Mouse (Mus musculus): ENCODE measurements around the gene Gdf10. TPM values are rescaled to one million over a fixed set of nuclear protein-coding genes. Genes with fewer than 3 reads are reported as not detected.

Gdf10 gene
- polyA plus RNA-seq, 1 experiment from 2014 or later, result 2.0 TPM

DNA sequence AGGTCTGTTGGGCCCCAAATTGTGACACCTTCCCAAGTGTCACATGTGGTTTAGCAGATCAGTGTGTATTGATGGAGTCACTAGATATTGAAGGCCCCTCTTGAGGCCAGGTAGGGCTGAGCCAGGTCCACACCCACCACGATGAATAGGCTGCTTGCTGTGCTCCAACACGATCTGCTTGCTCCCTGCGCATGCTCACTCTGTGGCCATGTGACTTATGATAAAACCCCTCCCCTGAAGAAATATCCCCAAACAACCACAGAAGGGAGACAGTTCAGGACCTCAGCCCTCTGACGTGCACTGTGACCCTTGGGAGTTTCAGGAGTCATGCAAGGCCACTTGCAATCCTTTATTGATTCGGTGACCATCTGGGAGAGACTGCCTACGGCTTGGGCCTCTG is 22.7 kb downstream of the Gdf10 start:
- Histone ChIP-seq H3K4me3 (ENCODE audit: low read depth, low read length) (no peak overlapping the region), H3K9me3 (ENCODE audit: control insufficient read depth, low read length) (no peaks in the 10 kb centered on the region), H3K27me3 (ENCODE audit: control insufficient read depth, insufficient read depth, low read length) (no peaks in the 10 kb centered on the region), H3K27ac (replicated peaks) (no peak overlapping the region), H3K9ac (ENCODE audit: low read length) (no peak overlapping the region), H3K4me1 (replicated peaks; ENCODE audit: control insufficient read depth, insufficient read depth) (no peaks in the 10 kb centered on the region), H3K4me2 (replicated peaks; ENCODE audit: low read depth) (no peak overlapping the region), H3K36me3 (ENCODE audit: control insufficient read depth, insufficient read depth, low read length) (no peaks in the 10 kb centered on the region)
- no peak for TF ChIP-seq CTCF (IDR thresholded peaks at IDR 0.05; ENCODE audit: low read depth)
- no peak for TF ChIP-seq EP300 (optimal IDR thresholded peaks at IDR 0.05)
- DNase-seq (ENCODE audit: low spot score), result no peak
- WGBS, result 67% methylated on average over 6 of the region's 6 CpGs
- ATAC-seq (ENCODE audit: low FRiP score, low TSS enrichment), result no peak

DNA sequence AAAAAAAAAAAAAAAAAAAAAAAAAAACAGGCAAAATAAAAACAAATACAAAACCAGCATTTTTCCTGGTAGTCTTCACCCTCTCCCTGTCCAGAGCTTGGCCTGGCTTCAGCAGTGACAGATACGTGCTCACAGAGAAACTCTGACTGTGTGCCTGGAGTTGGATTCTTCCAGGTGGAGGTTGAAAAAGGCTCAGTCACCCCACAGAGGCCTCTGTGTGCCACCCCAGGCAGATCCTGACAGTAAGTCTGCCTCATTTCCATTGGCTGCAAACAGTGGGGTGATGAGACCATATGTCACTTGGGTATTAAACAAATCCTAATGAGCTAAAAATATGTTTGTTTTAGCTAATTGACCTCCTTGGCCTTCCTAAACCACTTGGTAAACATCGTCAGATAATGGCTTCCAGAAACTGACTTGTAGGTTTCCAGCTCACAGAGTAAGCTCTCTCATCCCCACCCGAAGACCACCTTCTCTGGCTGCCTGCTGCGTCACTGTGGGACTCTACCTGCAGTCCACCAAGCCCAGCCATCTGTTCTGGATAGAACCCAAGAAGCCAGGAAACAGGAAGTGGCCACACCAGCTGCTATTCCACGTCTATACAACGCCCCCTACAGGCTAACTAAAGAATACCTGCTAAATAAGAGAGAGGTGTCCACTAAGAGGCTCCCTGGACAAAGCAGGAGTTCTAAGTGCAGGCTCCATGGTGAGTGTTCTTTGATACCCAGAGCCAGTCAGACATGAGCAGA is 29.0 kb downstream of the Gdf10 start:
- H3K9me3 ChIP-seq (ENCODE audit: control insufficient read depth, low read length), result no peaks in the 10 kb centered on the region
- 34% methylated on average over 6 of the region's 6 CpGs for WGBS
- peak; percentile 40 for TF ChIP-seq CTCF (IDR thresholded peaks at IDR 0.05; ENCODE audit: low read depth)
- no peak for TF ChIP-seq EP300 (optimal IDR thresholded peaks at IDR 0.05)

DNA sequence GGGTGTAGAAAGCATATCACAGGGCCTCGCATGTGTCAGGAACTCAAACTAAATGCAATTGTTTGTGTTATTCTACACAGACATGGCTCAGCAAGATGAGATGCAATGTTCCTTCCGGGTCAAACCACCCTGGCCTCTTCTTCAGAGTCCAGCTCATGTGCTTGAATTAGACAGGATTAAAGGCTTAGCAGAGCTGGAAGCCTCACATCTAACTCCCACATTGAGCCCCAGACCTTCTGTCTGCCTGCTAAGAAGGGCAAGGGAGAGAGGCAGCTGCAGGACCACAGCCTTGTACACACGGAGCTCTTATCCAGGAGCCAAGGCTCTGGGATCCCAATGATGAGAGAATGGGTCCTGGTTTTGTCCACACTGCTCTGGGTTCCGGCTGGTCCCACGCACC is 30.4 kb downstream of the Gdf10 start, which contains the start of gene Rbp3:
TSS of gene Rbp3 (plus strand) at position 243 of the 400 bp plus-strand sequence.
- H3K9ac ChIP-seq (ENCODE audit: low read length), result no peak within 1 kb of the TSS
- H3K4me2 ChIP-seq (replicated peaks; ENCODE audit: low read depth), result no peak within 1 kb of the TSS
- H3K36me3 ChIP-seq (ENCODE audit: control insufficient read depth, insufficient read depth, low read length), result no peaks in the 10 kb centered on the region
- no peaks in the 10 kb centered on the region for H3K27me3 ChIP-seq (ENCODE audit: control insufficient read depth, insufficient read depth, low read length)
- H3K4me1 ChIP-seq (replicated peaks; ENCODE audit: control insufficient read depth, insufficient read depth), result no peaks in the 10 kb centered on the region
- no peaks in the 10 kb centered on the region for H3K9me3 ChIP-seq (ENCODE audit: control insufficient read depth, low read length)
- TF ChIP-seq CTCF (IDR thresholded peaks at IDR 0.05; ENCODE audit: low read depth) (no peak), EP300 (optimal IDR thresholded peaks at IDR 0.05) (no peak)
- DNase-seq (ENCODE audit: low spot score) (no peak), ATAC-seq (ENCODE audit: low FRiP score, low TSS enrichment) (no peak)
- H3K27ac ChIP-seq (replicated peaks), result no peak within 1 kb of the TSS
- 70% methylated on average over 5 of the region's 5 CpGs for WGBS
- no peak within 1 kb of the TSS for H3K4me3 ChIP-seq (ENCODE audit: low read depth, low read length)

More for the DNA sequence above, 29.0 kb downstream of the Gdf10 start:
- H3K27me3 ChIP-seq (ENCODE audit: control insufficient read depth, insufficient read depth, low read length), result no peaks in the 10 kb centered on the region
- no peak overlapping the region for H3K4me2 ChIP-seq (replicated peaks; ENCODE audit: low read depth)
- no peak overlapping the region for H3K9ac ChIP-seq (ENCODE audit: low read length)
- ATAC-seq (ENCODE audit: low FRiP score, low TSS enrichment) (no peak), DNase-seq (ENCODE audit: low spot score) (no peak)
- H3K4me1 ChIP-seq (replicated peaks; ENCODE audit: control insufficient read depth, insufficient read depth), result no peaks in the 10 kb centered on the region
- no peaks in the 10 kb centered on the region for H3K36me3 ChIP-seq (ENCODE audit: control insufficient read depth, insufficient read depth, low read length)
- no peak overlapping the region for H3K4me3 ChIP-seq (ENCODE audit: low read depth, low read length)
- H3K27ac ChIP-seq (replicated peaks), result no peak overlapping the region

DNA sequence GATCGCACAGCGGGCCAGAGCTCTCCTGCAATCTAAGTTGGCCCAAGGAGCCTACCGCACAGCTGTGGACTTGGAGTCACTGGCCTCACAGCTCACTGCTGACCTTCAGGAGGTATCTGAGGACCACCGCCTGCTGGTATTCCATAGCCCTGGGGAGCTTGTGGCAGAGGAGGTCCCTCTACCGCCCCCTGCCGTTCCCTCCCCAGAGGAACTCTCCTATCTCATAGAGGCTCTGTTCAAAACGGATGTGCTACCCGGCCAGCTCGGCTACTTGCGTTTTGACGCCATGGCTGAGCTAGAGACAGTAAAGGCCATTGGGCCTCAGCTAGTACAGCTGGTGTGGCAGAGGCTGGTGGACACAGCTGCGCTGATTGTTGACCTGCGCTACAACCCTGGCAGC is 32.7 kb downstream of the Gdf10 start:
- no peak overlapping the region for H3K4me3 ChIP-seq (ENCODE audit: low read depth, low read length)
- no peaks in the 10 kb centered on the region for H3K36me3 ChIP-seq (ENCODE audit: control insufficient read depth, insufficient read depth, low read length)
- no peak for TF ChIP-seq EP300 (optimal IDR thresholded peaks at IDR 0.05)
- TF ChIP-seq CTCF (IDR thresholded peaks at IDR 0.05; ENCODE audit: low read depth), result 0 out of 2 replicates have a peak, but pooled peaks have one; percentile 11
- H3K4me2 ChIP-seq (replicated peaks; ENCODE audit: low read depth), result no peak overlapping the region
- H3K27ac ChIP-seq (replicated peaks), result no peak overlapping the region
- WGBS, result 76% methylated on average over 13 of the region's 13 CpGs
- H3K9ac ChIP-seq (ENCODE audit: low read length), result no peak overlapping the region
- no peaks in the 10 kb centered on the region for H3K27me3 ChIP-seq (ENCODE audit: control insufficient read depth, insufficient read depth, low read length)
- H3K9me3 ChIP-seq (ENCODE audit: control insufficient read depth, low read length), result no peaks in the 10 kb centered on the region
- no peaks in the 10 kb centered on the region for H3K4me1 ChIP-seq (replicated peaks; ENCODE audit: control insufficient read depth, insufficient read depth)
- ATAC-seq (ENCODE audit: low FRiP score, low TSS enrichment) (no peak), DNase-seq (ENCODE audit: low spot score) (no peak)

DNA sequence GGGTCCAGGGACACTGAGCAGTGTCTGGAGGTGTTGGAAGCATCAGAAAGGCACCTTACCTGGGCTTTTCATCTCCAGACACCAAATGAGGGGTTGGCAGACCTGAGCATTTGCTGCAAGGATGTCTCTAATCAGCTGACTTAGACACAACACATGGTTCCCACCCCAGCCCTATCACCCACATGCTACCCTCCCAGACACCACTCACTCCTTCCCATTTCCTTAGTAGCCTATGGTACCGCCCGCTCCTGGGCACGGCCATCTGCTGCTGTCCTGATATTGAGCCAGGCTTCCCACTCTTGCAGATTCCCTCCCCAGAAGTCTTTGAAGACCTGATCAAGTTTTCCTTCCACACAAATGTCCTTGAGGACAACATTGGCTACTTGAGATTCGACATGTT is 34.8 kb downstream of the Gdf10 start:
- 85% methylated on average over 4 of the region's 4 CpGs for WGBS
- Histone ChIP-seq H3K4me1 (replicated peaks; ENCODE audit: control insufficient read depth, insufficient read depth) (no peaks in the 10 kb centered on the region), H3K4me3 (ENCODE audit: low read depth, low read length) (no peak overlapping the region), H3K9me3 (ENCODE audit: control insufficient read depth, low read length) (no peaks in the 10 kb centered on the region), H3K36me3 (ENCODE audit: control insufficient read depth, insufficient read depth, low read length) (no peaks in the 10 kb centered on the region), H3K27me3 (ENCODE audit: control insufficient read depth, insufficient read depth, low read length) (no peaks in the 10 kb centered on the region), H3K27ac (replicated peaks) (no peak overlapping the region), H3K4me2 (replicated peaks; ENCODE audit: low read depth) (no peak overlapping the region), H3K9ac (ENCODE audit: low read length) (no peak overlapping the region)
- TF ChIP-seq EP300 (optimal IDR thresholded peaks at IDR 0.05) (no peak), CTCF (IDR thresholded peaks at IDR 0.05; ENCODE audit: low read depth) (no peak)
- ATAC-seq (ENCODE audit: low FRiP score, low TSS enrichment) (no peak), DNase-seq (ENCODE audit: low spot score) (no peak)

DNA sequence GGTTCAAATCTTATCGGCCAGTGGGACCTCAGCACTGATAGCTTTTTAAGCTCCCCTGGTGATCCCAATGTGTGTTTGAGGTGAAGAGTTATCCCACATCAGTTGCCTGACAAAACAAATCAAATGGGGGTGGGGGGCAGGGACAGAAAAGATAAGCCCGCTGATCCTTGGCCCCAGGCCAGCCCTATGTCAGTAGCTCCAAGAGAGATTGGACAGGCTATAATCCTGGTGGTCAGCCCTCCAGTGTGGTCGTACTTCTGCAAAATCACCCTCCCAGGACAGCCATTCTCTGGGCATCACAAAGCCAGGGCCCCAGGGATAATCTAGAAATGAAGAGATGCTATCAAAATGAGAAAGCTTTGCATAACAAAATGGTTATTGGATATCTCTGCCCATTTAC is 35.5 kb downstream of the Gdf10 start:
- Histone ChIP-seq H3K9ac (ENCODE audit: low read length) (no peak overlapping the region), H3K27ac (replicated peaks) (no peak overlapping the region), H3K4me1 (replicated peaks; ENCODE audit: control insufficient read depth, insufficient read depth) (no peaks in the 10 kb centered on the region), H3K4me3 (ENCODE audit: low read depth, low read length) (no peak overlapping the region), H3K27me3 (ENCODE audit: control insufficient read depth, insufficient read depth, low read length) (no peaks in the 10 kb centered on the region), H3K9me3 (ENCODE audit: control insufficient read depth, low read length) (no peaks in the 10 kb centered on the region), H3K36me3 (ENCODE audit: control insufficient read depth, insufficient read depth, low read length) (no peaks in the 10 kb centered on the region), H3K4me2 (replicated peaks; ENCODE audit: low read depth) (no peak overlapping the region)
- no peak for ATAC-seq (ENCODE audit: low FRiP score, low TSS enrichment)
- no peak for TF ChIP-seq EP300 (optimal IDR thresholded peaks at IDR 0.05)
- no peak for TF ChIP-seq CTCF (IDR thresholded peaks at IDR 0.05; ENCODE audit: low read depth)
- WGBS, result 43% methylated on average over 3 of the region's 3 CpGs
- no peak for DNase-seq (ENCODE audit: low spot score)
